Mouse (Mus musculus): ENCODE results near the gene Mis18a. TPM values are rescaled to one million over a fixed set of nuclear protein-coding genes. Genes with fewer than 3 reads are reported as not detected.

The Mis18a gene
- polyA plus RNA-seq (2015; fragmentation: Nextera tagmentation; extraction: Ambion mirVana) = 47.2 and 50.7 TPM in 2 replicates

- H3K27me3 ChIP-seq (replicated peaks; ENCODE audit: control insufficient read depth, insufficient read depth, low read length) = no peaks in the 10 kb centered on the region
- under 1% methylated on average over 53 of the region's 53 CpGs for WGBS
Observed at GRCm38 (mm10) chr16:90727233-90728115, at the start of gene Mis18a. Gene Mis18a (minus strand): TSS chr16:90727404.

GRCm38 (mm10) chr16:90775946-90776520 lies 48.8 kb upstream of the Mis18a start:
- WGBS = 84% methylated on average over 10 of the region's 10 CpGs
- no peak for ATAC-seq

More at GRCm38 (mm10) chr16:90727233-90728115, at the start of gene Mis18a:
- peak; percentile 97 for ATAC-seq
- Histone ChIP-seq H3K9me3 (ENCODE audit: control insufficient read depth, low read length) (peaks cover 4% of the 10 kb centered on the region), H3K4me1 (replicated peaks; ENCODE audit: control insufficient read depth, insufficient read depth, low read length) (peaks cover 8% of the 10 kb centered on the region), H3K4me3 (replicated peaks; ENCODE audit: low read length) (peak within 1 kb of the TSS; percentile 63), H3K9ac (replicated peaks; ENCODE audit: low read depth, low read length) (peak within 1 kb of the TSS; percentile 55), H3K36me3 (ENCODE audit: control insufficient read depth, insufficient read depth) (no peaks in the 10 kb centered on the region), H3K27ac (ENCODE audit: low read length) (peak within 1 kb of the TSS; percentile 46), H3K4me2 (ENCODE audit: low read length) (peak within 1 kb of the TSS; percentile 93)

GRCm38 (mm10) chr16:90774646-90775045 lies 47.4 kb upstream of the Mis18a start:
- Histone ChIP-seq H3K27me3 (replicated peaks; ENCODE audit: control insufficient read depth, insufficient read depth, low read length) (no peaks in the 10 kb centered on the region), H3K27ac (ENCODE audit: low read length) (no peak overlapping the region), H3K9ac (replicated peaks; ENCODE audit: low read depth, low read length) (no peak overlapping the region), H3K4me1 (replicated peaks; ENCODE audit: control insufficient read depth, insufficient read depth, low read length) (no peaks in the 10 kb centered on the region), H3K36me3 (ENCODE audit: control insufficient read depth, insufficient read depth) (peaks cover 23% of the 10 kb centered on the region), H3K4me3 (replicated peaks; ENCODE audit: low read length) (no peak overlapping the region), H3K9me3 (ENCODE audit: control insufficient read depth, low read length) (no peaks in the 10 kb centered on the region), H3K4me2 (ENCODE audit: low read length) (no peak overlapping the region)
- no peak for ATAC-seq
- WGBS = 89% methylated on average over 6 of the region's 6 CpGs

More at GRCm38 (mm10) chr16:90775946-90776520, 48.8 kb upstream of the Mis18a start:
- peaks cover 21% of the 10 kb centered on the region for H3K36me3 ChIP-seq (ENCODE audit: control insufficient read depth, insufficient read depth)
- no peaks in the 10 kb centered on the region for H3K9me3 ChIP-seq (ENCODE audit: control insufficient read depth, low read length)
- no peaks in the 10 kb centered on the region for H3K27me3 ChIP-seq (replicated peaks; ENCODE audit: control insufficient read depth, insufficient read depth, low read length)
- H3K4me1 ChIP-seq (replicated peaks; ENCODE audit: control insufficient read depth, insufficient read depth, low read length) = no peaks in the 10 kb centered on the region
- no peak overlapping the region for H3K4me2 ChIP-seq (ENCODE audit: low read length)
- H3K4me3 ChIP-seq (replicated peaks; ENCODE audit: low read length) = no peak overlapping the region
- H3K27ac ChIP-seq (ENCODE audit: low read length) = no peak overlapping the region
- H3K9ac ChIP-seq (replicated peaks; ENCODE audit: low read depth, low read length) = no peak overlapping the region

- H3K27ac ChIP-seq (ENCODE audit: low read length) = no peak overlapping the region
- H3K27me3 ChIP-seq (replicated peaks; ENCODE audit: control insufficient read depth, insufficient read depth, low read length) = no peaks in the 10 kb centered on the region
- H3K4me1 ChIP-seq (replicated peaks; ENCODE audit: control insufficient read depth, insufficient read depth, low read length) = no peaks in the 10 kb centered on the region
- WGBS = 92% methylated on average over 12 of the region's 12 CpGs
- no peak overlapping the region for H3K4me2 ChIP-seq (ENCODE audit: low read length)
- H3K4me3 ChIP-seq (replicated peaks; ENCODE audit: low read length) = no peak overlapping the region
- ATAC-seq = no peak
- peaks cover 26% of the 10 kb centered on the region for H3K36me3 ChIP-seq (ENCODE audit: control insufficient read depth, insufficient read depth)
- H3K9ac ChIP-seq (replicated peaks; ENCODE audit: low read depth, low read length) = no peak overlapping the region
- H3K9me3 ChIP-seq (ENCODE audit: control insufficient read depth, low read length) = no peaks in the 10 kb centered on the region
Observed at GRCm38 (mm10) chr16:90774216-90774615, 47.0 kb upstream of the Mis18a start.

- ATAC-seq = no peak
- H3K36me3 ChIP-seq (ENCODE audit: control insufficient read depth, insufficient read depth) = peaks cover 22% of the 10 kb centered on the region
- WGBS = 95% methylated on average over 15 of the region's 15 CpGs
Observed at GRCm38 (mm10) chr16:90766919-90767454, 39.8 kb upstream of the Mis18a start.

GRCm38 (mm10) chr16:90765195-90765877 lies 38.1 kb upstream of the Mis18a start:
- WGBS = 92% methylated on average over 9 of the region's 9 CpGs
- Histone ChIP-seq H3K4me3 (replicated peaks; ENCODE audit: low read length) (no peak overlapping the region), H3K36me3 (ENCODE audit: control insufficient read depth, insufficient read depth) (peaks cover 23% of the 10 kb centered on the region), H3K4me1 (replicated peaks; ENCODE audit: control insufficient read depth, insufficient read depth, low read length) (no peaks in the 10 kb centered on the region), H3K9me3 (ENCODE audit: control insufficient read depth, low read length) (no peaks in the 10 kb centered on the region), H3K27ac (ENCODE audit: low read length) (no peak overlapping the region), H3K4me2 (ENCODE audit: low read length) (no peak overlapping the region), H3K9ac (replicated peaks; ENCODE audit: low read depth, low read length) (no peak overlapping the region), H3K27me3 (replicated peaks; ENCODE audit: control insufficient read depth, insufficient read depth, low read length) (no peaks in the 10 kb centered on the region)
- no peak for ATAC-seq

More at GRCm38 (mm10) chr16:90766919-90767454, 39.8 kb upstream of the Mis18a start:
- Histone ChIP-seq H3K4me3 (replicated peaks; ENCODE audit: low read length) (no peak overlapping the region), H3K4me1 (replicated peaks; ENCODE audit: control insufficient read depth, insufficient read depth, low read length) (no peaks in the 10 kb centered on the region), H3K27me3 (replicated peaks; ENCODE audit: control insufficient read depth, insufficient read depth, low read length) (no peaks in the 10 kb centered on the region), H3K9me3 (ENCODE audit: control insufficient read depth, low read length) (no peaks in the 10 kb centered on the region), H3K4me2 (ENCODE audit: low read length) (no peak overlapping the region), H3K27ac (ENCODE audit: low read length) (no peak overlapping the region), H3K9ac (replicated peaks; ENCODE audit: low read depth, low read length) (no peak overlapping the region)

GRCm38 (mm10) chr16:90760515-90760914 lies 33.3 kb upstream of the Mis18a start:
- Histone ChIP-seq H3K4me2 (ENCODE audit: low read length) (no peak overlapping the region), H3K27me3 (replicated peaks; ENCODE audit: control insufficient read depth, insufficient read depth, low read length) (no peaks in the 10 kb centered on the region), H3K9ac (replicated peaks; ENCODE audit: low read depth, low read length) (no peak overlapping the region), H3K36me3 (ENCODE audit: control insufficient read depth, insufficient read depth) (peaks cover 12% of the 10 kb centered on the region), H3K27ac (ENCODE audit: low read length) (no peak overlapping the region), H3K4me3 (replicated peaks; ENCODE audit: low read length) (no peak overlapping the region), H3K4me1 (replicated peaks; ENCODE audit: control insufficient read depth, insufficient read depth, low read length) (no peaks in the 10 kb centered on the region), H3K9me3 (ENCODE audit: control insufficient read depth, low read length) (no peaks in the 10 kb centered on the region)
- WGBS = 90% methylated on average over 4 of the region's 4 CpGs
- ATAC-seq = no peak

GRCm38 (mm10) chr16:90759335-90759734 lies 32.1 kb upstream of the Mis18a start:
- ATAC-seq = no peak
- no peak overlapping the region for H3K4me3 ChIP-seq (replicated peaks; ENCODE audit: low read length)
- WGBS = 6% methylated on average over 3 of the region's 3 CpGs
- H3K9me3 ChIP-seq (ENCODE audit: control insufficient read depth, low read length) = no peaks in the 10 kb centered on the region
- H3K4me2 ChIP-seq (ENCODE audit: low read length) = no peak overlapping the region
- no peaks in the 10 kb centered on the region for H3K27me3 ChIP-seq (replicated peaks; ENCODE audit: control insufficient read depth, insufficient read depth, low read length)
- no peak overlapping the region for H3K9ac ChIP-seq (replicated peaks; ENCODE audit: low read depth, low read length)
- H3K36me3 ChIP-seq (ENCODE audit: control insufficient read depth, insufficient read depth) = peaks cover 15% of the 10 kb centered on the region
- no peaks in the 10 kb centered on the region for H3K4me1 ChIP-seq (replicated peaks; ENCODE audit: control insufficient read depth, insufficient read depth, low read length)
- H3K27ac ChIP-seq (ENCODE audit: low read length) = no peak overlapping the region

Data from forebrain, embryonic 16.5 days (tissue).